Mouse (Mus musculus) spleen, adult 2 months (tissue): Measurements from ENCODE around the gene Atp5j2.

ENCODE experiments used
- CTCF ChIP-seq: fragments of 200-500 bp; IDR thresholded peaks from 2 replicates; pipeline ENCODE4 v1.5.1; 2011; ENCODE audit warnings: mild to moderate bottlenecking, inconsistent platforms; ENCODE audit not compliant: insufficient read depth, insufficient read length, insufficient replicate concordance; ENCODE audit errors: extremely low read depth
- POLR2A ChIP-seq: fragments of 200-500 bp; IDR thresholded peaks from 2 replicates; pipeline ENCODE4 v1.6.1; 2011; ENCODE audit warnings: low read depth, low read length, inconsistent platforms

DNA sequence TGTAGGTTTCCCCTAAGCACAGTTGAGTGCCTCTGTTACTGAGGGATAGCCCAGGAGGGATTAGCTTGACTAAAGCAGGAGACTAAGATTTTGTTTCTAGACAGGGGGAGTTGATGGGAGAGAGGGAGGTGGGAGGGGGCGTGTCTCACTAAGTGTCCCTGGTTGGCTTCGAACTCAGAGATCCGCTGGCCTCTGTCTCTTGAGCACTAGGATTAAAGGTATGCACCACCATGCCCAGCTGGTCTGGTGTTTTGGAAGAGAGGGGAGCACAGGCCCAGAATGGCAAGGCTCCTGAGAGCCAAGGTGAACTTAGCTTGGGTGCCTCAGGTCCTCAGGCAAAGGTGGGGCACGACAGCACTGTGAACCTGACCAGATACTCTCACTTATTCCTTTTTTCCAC lies 19.5 kb upstream of the Atp5j2 start:
- TF ChIP-seq POLR2A (no peak), CTCF (no peak)
